Mouse (Mus musculus): ENCODE measurements around the gene Ubl3.

The Ubl3 gene

GRCm38 (mm10) chr5:148481745-148482144 is 70.8 kb downstream of the Ubl3 start:
- no peak for DNase-seq (ENCODE audit: low spot score)

GRCm38 (mm10) chr5:148474346-148474745 is 78.2 kb downstream of the Ubl3 start:
- DNase-seq (ENCODE audit: low spot score), result no peak

- no peak for DNase-seq (ENCODE audit: low spot score)
Observed at GRCm38 (mm10) chr5:148468626-148469441, 83.8 kb downstream of the Ubl3 start.

GRCm38 (mm10) chr5:148466933-148467607 is 85.5 kb downstream of the Ubl3 start:
- DNase-seq (ENCODE audit: low spot score), result no peak

GRCm38 (mm10) chr5:148466116-148466515 is 86.5 kb downstream of the Ubl3 start:
- no peak for DNase-seq (ENCODE audit: low spot score)

GRCm38 (mm10) chr5:148465091-148465490 is 87.5 kb downstream of the Ubl3 start:
- no peak for DNase-seq (ENCODE audit: low spot score)

- DNase-seq (ENCODE audit: low spot score), result no peak
Observed at GRCm38 (mm10) chr5:148464489-148464888, 88.1 kb downstream of the Ubl3 start.

GRCm38 (mm10) chr5:148463783-148464294 is 88.8 kb downstream of the Ubl3 start:
- no peak for DNase-seq (ENCODE audit: low spot score)

All from testis, postnatal 10 days (tissue).